Mouse (Mus musculus): Measurements from ENCODE around the gene Srsf5. TPM values are rescaled to one million over a fixed set of nuclear protein-coding genes. Genes with fewer than 3 reads are reported as not detected.

Gene Srsf5
- 248 and 256 TPM in 2 replicates for polyA plus RNA-seq (2014; fragmentation: Nextera tagmentation; extraction: Ambion mirVana)

DNA sequence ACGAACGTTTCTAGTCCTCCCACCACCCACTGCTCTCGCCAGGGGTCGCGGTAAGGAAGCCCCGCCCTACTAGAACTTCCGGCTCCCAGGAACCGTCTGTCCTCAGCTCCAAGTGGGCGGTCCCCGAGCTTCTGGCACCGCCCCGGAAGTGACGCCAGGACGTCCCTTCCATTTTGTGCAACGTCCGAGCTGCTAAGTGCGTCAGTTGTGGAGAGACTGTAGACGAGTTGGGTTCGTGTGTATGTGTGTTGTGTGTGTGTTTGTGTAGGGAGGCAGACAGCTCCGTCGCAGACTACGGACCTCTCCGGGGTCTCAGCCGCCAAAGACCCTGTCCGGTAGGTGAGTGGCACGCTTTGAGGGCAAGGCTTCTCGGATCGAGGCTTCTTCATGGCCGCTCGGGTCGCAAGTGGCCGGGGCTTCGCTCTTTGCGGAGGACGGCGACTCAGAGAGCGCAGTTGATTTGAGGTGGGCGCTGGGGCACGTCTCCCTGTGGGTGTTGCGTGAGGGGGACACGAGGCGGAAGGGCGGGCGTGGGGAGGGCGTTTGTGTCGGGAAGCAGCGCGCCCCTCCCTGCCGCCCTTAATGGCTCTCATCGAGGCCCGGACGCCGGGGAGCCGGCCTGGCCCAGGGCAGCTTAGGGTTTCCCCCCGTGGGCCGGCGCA, at the start of gene Srsf5:
Srsf5 (plus strand) TSS at position 171 of the 662 bp plus-strand sequence.
- Histone ChIP-seq H3K4me3 (replicated peaks; ENCODE audit: low read length) (peak within 1 kb of the TSS; percentile 74), H3K27me3 (ENCODE audit: control insufficient read depth, insufficient read depth, low read length) (no peaks in the 10 kb centered on the region), H3K4me2 (replicated peaks) (peak within 1 kb of the TSS; percentile 63), H3K4me1 (replicated peaks; ENCODE audit: control insufficient read depth, insufficient read depth, low read length) (peaks cover 10% of the 10 kb centered on the region; the same call in 1 of the 2 replicates), H3K36me3 (replicated peaks; ENCODE audit: control insufficient read depth, insufficient read depth) (peaks cover 32% of the 10 kb centered on the region), H3K9me3 (ENCODE audit: control insufficient read depth, low read length) (no peaks in the 10 kb centered on the region), H3K9ac (peak within 1 kb of the TSS; percentile 80), H3K27ac (peak within 1 kb of the TSS; percentile 92)
- peak; percentile 99 for DNase-seq (ENCODE audit: low spot score)
- WGBS: under 1% methylated on average over 56 of the region's 57 CpGs
- ATAC-seq (ENCODE audit: low FRiP score): peak; percentile 92

GRCm38 (mm10) chr12:80909631-80910030, 35.7 kb upstream of the Srsf5 start:
- no peak overlapping the region for H3K4me3 ChIP-seq (replicated peaks; ENCODE audit: low read length)
- no peak for ATAC-seq (ENCODE audit: low FRiP score)

GRCm38 (mm10) chr12:80917764-80918163, 27.5 kb upstream of the Srsf5 start:
- DNase-seq (ENCODE audit: low spot score): no peak
- WGBS: 63% methylated on average over 7 of the region's 7 CpGs
- Histone ChIP-seq H3K9me3 (ENCODE audit: control insufficient read depth, low read length) (no peaks in the 10 kb centered on the region), H3K4me1 (replicated peaks; ENCODE audit: control insufficient read depth, insufficient read depth, low read length) (no peaks in the 10 kb centered on the region), H3K9ac (no peak overlapping the region), H3K36me3 (replicated peaks; ENCODE audit: control insufficient read depth, insufficient read depth) (no peaks in the 10 kb centered on the region), H3K27me3 (ENCODE audit: control insufficient read depth, insufficient read depth, low read length) (no peaks in the 10 kb centered on the region), H3K27ac (no peak overlapping the region), H3K4me3 (replicated peaks; ENCODE audit: low read length) (no peak overlapping the region), H3K4me2 (replicated peaks) (no peak overlapping the region)
- ATAC-seq (ENCODE audit: low FRiP score): no peak

More at GRCm38 (mm10) chr12:80909631-80910030, 35.7 kb upstream of the Srsf5 start:
- no peaks in the 10 kb centered on the region for H3K36me3 ChIP-seq (replicated peaks; ENCODE audit: control insufficient read depth, insufficient read depth)
- H3K27ac ChIP-seq: no peak overlapping the region
- H3K4me2 ChIP-seq (replicated peaks): no peak overlapping the region
- H3K9ac ChIP-seq: no peak overlapping the region
- no peaks in the 10 kb centered on the region for H3K4me1 ChIP-seq (replicated peaks; ENCODE audit: control insufficient read depth, insufficient read depth, low read length)
- WGBS: 91% methylated on average over 8 of the region's 8 CpGs
- H3K27me3 ChIP-seq (ENCODE audit: control insufficient read depth, insufficient read depth, low read length): no peaks in the 10 kb centered on the region
- no peak for DNase-seq (ENCODE audit: low spot score)
- H3K9me3 ChIP-seq (ENCODE audit: control insufficient read depth, low read length): no peaks in the 10 kb centered on the region

GRCm38 (mm10) chr12:80921301-80921700, 24.0 kb upstream of the Srsf5 start:
- Histone ChIP-seq H3K4me3 (replicated peaks; ENCODE audit: low read length) (no peak overlapping the region), H3K27ac (no peak overlapping the region), H3K36me3 (replicated peaks; ENCODE audit: control insufficient read depth, insufficient read depth) (no peaks in the 10 kb centered on the region), H3K4me2 (replicated peaks) (no peak overlapping the region), H3K9ac (no peak overlapping the region), H3K4me1 (replicated peaks; ENCODE audit: control insufficient read depth, insufficient read depth, low read length) (no peaks in the 10 kb centered on the region), H3K9me3 (ENCODE audit: control insufficient read depth, low read length) (no peaks in the 10 kb centered on the region), H3K27me3 (ENCODE audit: control insufficient read depth, insufficient read depth, low read length) (no peaks in the 10 kb centered on the region)
- 96% methylated on average over 5 of the region's 5 CpGs for WGBS
- ATAC-seq (ENCODE audit: low FRiP score): no peak
- DNase-seq (ENCODE audit: low spot score): no peak

- 27% methylated on average over 7 of the region's 7 CpGs for WGBS
- Histone ChIP-seq H3K9me3 (ENCODE audit: control insufficient read depth, low read length) (no peaks in the 10 kb centered on the region), H3K4me1 (replicated peaks; ENCODE audit: control insufficient read depth, insufficient read depth, low read length) (no peaks in the 10 kb centered on the region), H3K36me3 (replicated peaks; ENCODE audit: control insufficient read depth, insufficient read depth) (no peaks in the 10 kb centered on the region), H3K9ac (no peak overlapping the region), H3K4me3 (replicated peaks; ENCODE audit: low read length) (no peak overlapping the region), H3K27me3 (ENCODE audit: control insufficient read depth, insufficient read depth, low read length) (no peaks in the 10 kb centered on the region), H3K27ac (no peak overlapping the region), H3K4me2 (replicated peaks) (peak overlapping the region; percentile 25; the same call in 1 of the 2 replicates)
- no peak for ATAC-seq (ENCODE audit: low FRiP score)
- no peak for DNase-seq (ENCODE audit: low spot score)
Observed at GRCm38 (mm10) chr12:80922869-80923268, 22.4 kb upstream of the Srsf5 start.

DNA sequence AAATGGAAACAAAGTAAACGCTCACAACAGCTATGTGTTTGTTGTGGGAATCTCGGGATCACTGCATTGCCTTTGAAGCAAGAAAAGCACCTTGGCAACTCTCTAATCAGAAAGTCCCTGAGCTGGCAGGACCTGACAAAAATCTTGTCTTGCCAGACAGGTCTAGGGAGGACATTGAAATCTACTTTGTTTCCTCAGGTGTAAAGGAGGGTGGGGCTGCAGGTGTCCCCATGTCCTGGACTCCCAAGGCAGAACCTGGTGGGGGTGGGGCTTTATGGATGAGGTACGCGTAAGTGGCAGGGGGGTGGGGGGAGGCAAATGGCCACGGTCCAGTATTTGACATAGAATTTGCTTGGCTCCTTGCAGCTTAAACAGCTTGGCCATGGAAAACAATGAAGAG, 21.7 kb upstream of the Srsf5 start:
- Histone ChIP-seq H3K36me3 (replicated peaks; ENCODE audit: control insufficient read depth, insufficient read depth) (no peaks in the 10 kb centered on the region), H3K9ac (no peak overlapping the region), H3K4me2 (replicated peaks) (no peak overlapping the region), H3K27me3 (ENCODE audit: control insufficient read depth, insufficient read depth, low read length) (no peaks in the 10 kb centered on the region), H3K27ac (no peak overlapping the region), H3K4me1 (replicated peaks; ENCODE audit: control insufficient read depth, insufficient read depth, low read length) (no peaks in the 10 kb centered on the region), H3K9me3 (ENCODE audit: control insufficient read depth, low read length) (no peaks in the 10 kb centered on the region), H3K4me3 (replicated peaks; ENCODE audit: low read length) (no peak overlapping the region)
- no peak for DNase-seq (ENCODE audit: low spot score)
- no peak for ATAC-seq (ENCODE audit: low FRiP score)
- WGBS: 58% methylated on average over 5 of the region's 5 CpGs

DNA sequence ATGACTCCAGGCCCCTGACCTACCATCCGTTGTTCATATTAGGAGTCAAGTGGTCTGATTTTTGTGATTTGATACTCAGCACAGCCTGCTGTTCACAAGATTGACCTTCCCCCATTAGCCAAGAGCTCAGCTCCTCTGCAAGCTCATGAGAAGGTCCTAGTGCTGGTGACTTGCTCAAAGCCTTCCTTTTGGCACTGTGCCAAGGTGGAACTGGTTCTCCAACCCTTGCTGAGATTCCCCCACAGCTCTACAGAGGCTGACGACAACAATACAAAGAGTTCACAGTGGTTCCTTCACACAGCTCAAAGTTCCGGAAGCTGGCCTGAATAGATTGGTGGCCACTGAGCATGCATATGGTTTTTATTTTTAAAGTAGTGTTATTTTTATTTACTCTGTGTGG, 21.1 kb upstream of the Srsf5 start:
- Histone ChIP-seq H3K27ac (no peak overlapping the region), H3K36me3 (replicated peaks; ENCODE audit: control insufficient read depth, insufficient read depth) (no peaks in the 10 kb centered on the region), H3K9ac (no peak overlapping the region), H3K4me1 (replicated peaks; ENCODE audit: control insufficient read depth, insufficient read depth, low read length) (no peaks in the 10 kb centered on the region), H3K4me3 (replicated peaks; ENCODE audit: low read length) (no peak overlapping the region), H3K27me3 (ENCODE audit: control insufficient read depth, insufficient read depth, low read length) (no peaks in the 10 kb centered on the region), H3K9me3 (ENCODE audit: control insufficient read depth, low read length) (no peaks in the 10 kb centered on the region), H3K4me2 (replicated peaks) (no peak overlapping the region)
- peak; percentile 43 for DNase-seq (ENCODE audit: low spot score)
- 69% methylated on average over 3 of the region's 3 CpGs for whole genome bisulfite sequencing
- ATAC-seq (ENCODE audit: low FRiP score): no peak

GRCm38 (mm10) chr12:80925919-80926318, 19.4 kb upstream of the Srsf5 start:
- Histone ChIP-seq H3K4me3 (replicated peaks; ENCODE audit: low read length) (no peak overlapping the region), H3K9me3 (ENCODE audit: control insufficient read depth, low read length) (no peaks in the 10 kb centered on the region), H3K27me3 (ENCODE audit: control insufficient read depth, insufficient read depth, low read length) (no peaks in the 10 kb centered on the region), H3K4me2 (replicated peaks) (no peak overlapping the region), H3K36me3 (replicated peaks; ENCODE audit: control insufficient read depth, insufficient read depth) (no peaks in the 10 kb centered on the region), H3K9ac (no peak overlapping the region), H3K27ac (no peak overlapping the region), H3K4me1 (replicated peaks; ENCODE audit: control insufficient read depth, insufficient read depth, low read length) (no peaks in the 10 kb centered on the region)
- no peak for ATAC-seq (ENCODE audit: low FRiP score)
- no peak for DNase-seq (ENCODE audit: low spot score)
- WGBS: 38% methylated on average over 7 of the region's 7 CpGs

DNA sequence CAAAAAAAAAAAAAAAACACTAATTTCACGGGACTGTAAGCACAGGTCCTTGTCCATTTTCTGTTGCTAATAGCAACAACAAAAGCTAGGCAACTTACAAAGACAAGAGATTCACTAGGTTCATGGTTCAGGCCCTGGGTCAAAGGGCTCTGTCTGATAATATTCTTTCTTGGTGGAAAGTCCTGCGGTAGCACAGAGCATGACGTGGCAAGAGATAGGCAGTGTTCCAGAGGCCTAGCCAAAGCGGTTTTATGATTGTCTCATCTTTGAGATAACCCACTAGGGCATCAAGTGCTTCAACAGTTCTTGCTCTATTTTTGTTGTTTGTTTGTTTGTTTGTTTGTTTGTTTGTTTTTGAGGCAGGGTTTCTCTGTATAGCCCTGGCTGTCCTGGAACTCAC, 18.8 kb upstream of the Srsf5 start:
- Histone ChIP-seq H3K27me3 (ENCODE audit: control insufficient read depth, insufficient read depth, low read length) (no peaks in the 10 kb centered on the region), H3K4me1 (replicated peaks; ENCODE audit: control insufficient read depth, insufficient read depth, low read length) (no peaks in the 10 kb centered on the region), H3K9ac (no peak overlapping the region), H3K36me3 (replicated peaks; ENCODE audit: control insufficient read depth, insufficient read depth) (no peaks in the 10 kb centered on the region), H3K4me2 (replicated peaks) (no peak overlapping the region), H3K27ac (no peak overlapping the region), H3K4me3 (replicated peaks; ENCODE audit: low read length) (no peak overlapping the region), H3K9me3 (ENCODE audit: control insufficient read depth, low read length) (no peaks in the 10 kb centered on the region)
- DNase-seq (ENCODE audit: low spot score): no peak
- no peak for ATAC-seq (ENCODE audit: low FRiP score)
- 84% methylated on average over 4 of the region's 4 CpGs for WGBS

GRCm38 (mm10) chr12:80927518-80927917, 17.8 kb upstream of the Srsf5 start:
- Histone ChIP-seq H3K27me3 (ENCODE audit: control insufficient read depth, insufficient read depth, low read length) (no peaks in the 10 kb centered on the region), H3K4me1 (replicated peaks; ENCODE audit: control insufficient read depth, insufficient read depth, low read length) (no peaks in the 10 kb centered on the region), H3K9ac (no peak overlapping the region), H3K9me3 (ENCODE audit: control insufficient read depth, low read length) (no peaks in the 10 kb centered on the region), H3K4me3 (replicated peaks; ENCODE audit: low read length) (no peak overlapping the region), H3K36me3 (replicated peaks; ENCODE audit: control insufficient read depth, insufficient read depth) (no peaks in the 10 kb centered on the region), H3K27ac (no peak overlapping the region), H3K4me2 (replicated peaks) (no peak overlapping the region)
- DNase-seq (ENCODE audit: low spot score) (no peak), ATAC-seq (ENCODE audit: low FRiP score) (no peak)
- WGBS: 90% methylated on average over 1 of the region's 1 CpGs

Data from hindbrain, embryonic 14.5 days (tissue).